Comparison of ENCODE assay signal across 18 mouse cellular contexts in genomic region chr3:110361900-110362299, GRCm38 (mm10).
DNase-seq lines count a peak whose midpoint lies in the region; ATAC-seq and TF ChIP-seq lines count a peak whose summit lies in the region.
"Had no signal": no experiment of that assay in that cellular context is flagged by ENCODE, and none has a peak within 500 bp of the region (broad histone marks: within the 10 kb centered on the region; RNA-seq: fewer than 3 reads in every experiment).

No protein-coding gene starts in this region.

- intact Hi-C loops in heart, adult 2 months (cut with DNase I): no loop called here

- no peaks in the 10 kb centered on the region for H3K4me1 ChIP-seq in heart, adult 2 months (ENCODE audit: control insufficient read depth, insufficient read depth, low read length)
- no peaks in the 10 kb centered on the region for H3K4me1 ChIP-seq in lung, postnatal 0 days (ENCODE audit: insufficient read depth, low read depth, low read length)
- no peaks in the 10 kb centered on the region for H3K4me1 ChIP-seq in embryonic facial prominence, embryonic 11.5 days (ENCODE audit: control insufficient read depth, insufficient read depth, low read length)
- H3K4me1 ChIP-seq: embryonic facial prominence, embryonic 15.5 days; heart, embryonic 15.5 days; hindbrain, embryonic 15.5 days; limb, embryonic 15.5 days had no signal

- 94% methylated on average over 2 of the region's 2 CpGs for WGBS in heart, adult 2 months
- WGBS in lung, postnatal 0 days: 90% methylated on average over 2 of the region's 2 CpGs
- WGBS in embryonic facial prominence, embryonic 11.5 days: 86% methylated on average over 2 of the region's 2 CpGs

- no peak for ATAC-seq in lung, postnatal 0 days
- no peak for ATAC-seq in embryonic facial prominence, embryonic 11.5 days (replicated peaks; ENCODE audit: insufficient number of reproducible peaks, low FRiP score, low TSS enrichment, low read depth)
- ATAC-seq: forebrain, embryonic 14.5 days had no signal

- no peaks in the 10 kb centered on the region for H3K9me3 ChIP-seq in lung, postnatal 0 days (ENCODE audit: low read length)
- no peaks in the 10 kb centered on the region for H3K9me3 ChIP-seq in embryonic facial prominence, embryonic 11.5 days (replicated peaks; ENCODE audit: control insufficient read depth, low read length)
- H3K9me3 ChIP-seq: embryonic facial prominence, embryonic 15.5 days; heart, embryonic 15.5 days; hindbrain, embryonic 15.5 days; limb, embryonic 15.5 days had no signal

- TF ChIP-seq CTCF in heart, adult 2 months (IDR thresholded peaks at IDR 0.05): peak; percentile 38
- 0 out of 2 replicates have a peak, but pooled peaks have one; percentile 14 for TF ChIP-seq CTCF in lung, postnatal 0 days (IDR thresholded peaks at IDR 0.05)

- H3K79me2 ChIP-seq in heart, adult 2 months (replicated peaks; ENCODE audit: control insufficient read depth, insufficient read depth, low read length): no peaks in the 10 kb centered on the region

- H3K4me2 ChIP-seq in lung, postnatal 0 days (replicated peaks; ENCODE audit: low read depth, low read length): no peak overlapping the region
- H3K4me2 ChIP-seq in embryonic facial prominence, embryonic 11.5 days (ENCODE audit: low read depth, low read length): no peak overlapping the region
- H3K4me2 ChIP-seq: embryonic facial prominence, embryonic 15.5 days; heart, embryonic 15.5 days; hindbrain, embryonic 15.5 days; limb, embryonic 15.5 days had no signal

- DNase-seq in heart, adult 2 months: no peak
- no peak for DNase-seq in heart, postnatal 4 days
- no peak for DNase-seq in lung, postnatal 0 days (ENCODE audit: low spot score)
- DNase-seq in lung, postnatal 14 days: no peak
- DNase-seq in NIH3T3 (ENCODE audit: low read depth): peak; percentile 4
- peak; percentile 16 for DNase-seq in embryonic facial prominence, embryonic 11.5 days (ENCODE audit: low spot score)
- no peak for DNase-seq in B cell, adult 2 months
- no peak for DNase-seq in cerebellum, postnatal 36 days
- DNase-seq: cerebellum, adult 2 months; gastrocnemius, postnatal 36 days; kidney, postnatal 14 days; lung, postnatal 4 days had no signal

- H3K27me3 ChIP-seq in heart, adult 2 months (ENCODE audit: control insufficient read depth, insufficient read depth, low read length): no peaks in the 10 kb centered on the region
- H3K27me3 ChIP-seq in lung, postnatal 0 days (replicated peaks; ENCODE audit: insufficient read depth, low read length): no peaks in the 10 kb centered on the region
- no peaks in the 10 kb centered on the region for H3K27me3 ChIP-seq in embryonic facial prominence, embryonic 11.5 days (ENCODE audit: control insufficient read depth, insufficient read depth, low read length)
- H3K27me3 ChIP-seq: CH12.LX; embryonic facial prominence, embryonic 15.5 days; heart, embryonic 15.5 days; hindbrain, embryonic 15.5 days; limb, embryonic 15.5 days had no signal

- no peak for TF ChIP-seq EP300 in heart, adult 2 months (IDR thresholded peaks at IDR 0.05; ENCODE audit: insufficient read depth, low read depth, low read length)
- no peak for TF ChIP-seq EP300 in lung, postnatal 0 days (IDR thresholded peaks at IDR 0.05)

- no peak for TF ChIP-seq POLR2A in heart, adult 2 months (IDR thresholded peaks at IDR 0.05; ENCODE audit: insufficient read depth, low read depth, low read length)

- H3K36me3 ChIP-seq in heart, adult 2 months (ENCODE audit: control insufficient read depth, insufficient read depth, low read length): no peaks in the 10 kb centered on the region
- no peaks in the 10 kb centered on the region for H3K36me3 ChIP-seq in lung, postnatal 0 days (ENCODE audit: insufficient read depth, low read length)
- no peaks in the 10 kb centered on the region for H3K36me3 ChIP-seq in embryonic facial prominence, embryonic 11.5 days (replicated peaks; ENCODE audit: control insufficient read depth, insufficient read depth, low read depth, low read length)
- H3K36me3 ChIP-seq: embryonic facial prominence, embryonic 15.5 days; heart, embryonic 15.5 days; hindbrain, embryonic 15.5 days; limb, embryonic 15.5 days had no signal

- no peak overlapping the region for H3K4me3 ChIP-seq in heart, adult 2 months
- H3K4me3 ChIP-seq in lung, postnatal 0 days (ENCODE audit: low read depth, low read length): no peak overlapping the region
- H3K4me3 ChIP-seq in embryonic facial prominence, embryonic 11.5 days (ENCODE audit: low read depth, low read length): no peak overlapping the region
- H3K4me3 ChIP-seq: embryonic facial prominence, embryonic 15.5 days; heart, embryonic 15.5 days; hindbrain, embryonic 15.5 days; limb, embryonic 15.5 days had no signal

- H3K27ac ChIP-seq in heart, adult 2 months: no peak overlapping the region
- no peak overlapping the region for H3K27ac ChIP-seq in lung, postnatal 0 days (ENCODE audit: low read length)
- H3K27ac ChIP-seq in embryonic facial prominence, embryonic 11.5 days (replicated peaks; ENCODE audit: low read depth, low read length): no peak overlapping the region
- H3K27ac ChIP-seq: embryonic facial prominence, embryonic 15.5 days; heart, embryonic 15.5 days; hindbrain, embryonic 15.5 days; limb, embryonic 15.5 days had no signal

- H3K9ac ChIP-seq in heart, adult 2 months (ENCODE audit: low read depth, low read length): no peak overlapping the region
- no peak overlapping the region for H3K9ac ChIP-seq in lung, postnatal 0 days (replicated peaks; ENCODE audit: low read depth)
- H3K9ac ChIP-seq in embryonic facial prominence, embryonic 11.5 days (replicated peaks; ENCODE audit: low read length): no peak overlapping the region
- H3K9ac ChIP-seq: embryonic facial prominence, embryonic 15.5 days; heart, embryonic 15.5 days; hindbrain, embryonic 15.5 days; limb, embryonic 15.5 days had no signal

Comparison
In these comparisons a context has a peak if more than half of its experiments do, and no peak if none do; other contexts are left out.
1. DNase-seq: peak in NIH3T3 (single experiment) and embryonic facial prominence, embryonic 11.5 days (single experiment); none in heart, adult 2 months (0 of 2), heart, postnatal 4 days (single experiment), lung, postnatal 0 days (single experiment), lung, postnatal 14 days (single experiment), B cell, adult 2 months (0 of 2) and cerebellum, postnatal 36 days (0 of 2).